8 mouse cellular contexts compared by ENCODE assay signal in the genomic region with DNA sequence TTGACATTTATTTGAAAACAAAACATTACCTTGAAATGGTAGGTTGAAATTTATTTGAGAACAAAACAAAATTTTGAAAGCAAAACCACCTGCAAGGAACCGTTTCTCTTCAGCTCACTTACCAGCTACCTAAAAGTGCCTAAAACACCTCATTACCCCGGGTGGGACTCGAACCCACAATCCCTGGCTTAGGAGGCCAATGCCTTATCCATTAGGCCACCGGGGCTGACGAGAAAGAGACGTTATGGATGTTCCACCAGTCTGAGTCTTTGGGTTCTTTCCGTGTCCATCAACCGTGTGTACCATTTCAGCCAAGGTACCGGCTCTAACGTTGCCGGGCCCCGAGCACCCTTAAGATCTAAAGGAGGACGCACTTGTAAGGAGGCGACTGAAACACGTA. TPM values are rescaled to one million over a fixed set of nuclear protein-coding genes. Genes with fewer than 3 reads are reported as not detected.
DNase-seq lines count a peak whose midpoint lies in the region; ATAC-seq and TF ChIP-seq lines count a peak whose summit lies in the region.

No protein-coding gene starts in this region.

- no peaks in the 10 kb centered on the region for H3K36me3 ChIP-seq in lung, embryonic 15.5 days
- H3K36me3 ChIP-seq in thymus, adult 2 months (ENCODE audit: control insufficient read depth, insufficient read depth, low read length) = no peaks in the 10 kb centered on the region

- H3K27ac ChIP-seq in lung, embryonic 15.5 days = no peak overlapping the region
- H3K27ac ChIP-seq in olfactory bulb, adult 2 months (ENCODE audit: insufficient read depth, low read depth, low read length) = no peak overlapping the region
- no peak overlapping the region for H3K27ac ChIP-seq in thymus, adult 2 months (ENCODE audit: control insufficient read depth, insufficient read depth, low read length)

- H3K9ac ChIP-seq in lung, embryonic 15.5 days = no peak overlapping the region

- TF ChIP-seq POLR2A in olfactory bulb, adult 2 months (IDR thresholded peaks at IDR 0.05; ENCODE audit: insufficient read depth, low read depth, low read length) = no peak
- TF ChIP-seq POLR2A in thymus, adult 2 months (IDR thresholded peaks at IDR 0.05; ENCODE audit: control insufficient read depth, extremely low read depth, insufficient read depth, low read length, poor library complexity) = no peak

- TF ChIP-seq CTCF in olfactory bulb, adult 2 months (IDR thresholded peaks at IDR 0.05; ENCODE audit: insufficient read depth, low read depth, low read length) = no peak
- no peak for TF ChIP-seq CTCF in thymus, adult 2 months (IDR thresholded peaks at IDR 0.05; ENCODE audit: borderline replicate concordance, control insufficient read depth, extremely low read depth, insufficient read depth, low read length, poor library complexity)

- DNase-seq in MN1 (ENCODE audit: low spot score) = peak; percentile 96
- DNase-seq in cerebellum, adult 8-10 months = peak; percentile 89
- DNase-seq in forelimb bud, embryonic 11.5 days (ENCODE audit: low read depth, low spot score) = peak; percentile 91
- peak; percentile 82 for DNase-seq in layer of hippocampus, adult 9-10 months (ENCODE audit: low spot score)
- DNase-seq in thymus, adult 2 months = peak; percentile 82

- peak overlapping the region; percentile 62 for H3K4me3 ChIP-seq in lung, embryonic 15.5 days
- H3K4me3 ChIP-seq in olfactory bulb, adult 2 months (ENCODE audit: insufficient read depth, low read depth, low read length) = peak overlapping the region; percentile 50
- H3K4me3 ChIP-seq in thymus, adult 2 months (ENCODE audit: control insufficient read depth, insufficient read depth, low read length) = peak overlapping the region; percentile 32

- H3K4me1 ChIP-seq in lung, embryonic 15.5 days = peaks cover 15% of the 10 kb centered on the region
- H3K4me1 ChIP-seq in olfactory bulb, adult 2 months (ENCODE audit: control insufficient read depth, insufficient read depth, low read length) = peaks cover 3% of the 10 kb centered on the region; the same call in 1 of the 2 replicates
- peaks cover 16% of the 10 kb centered on the region for H3K4me1 ChIP-seq in thymus, adult 2 months (replicated peaks; ENCODE audit: control insufficient read depth, insufficient read depth, low read length)

- H3K4me2 ChIP-seq in lung, embryonic 15.5 days = peak overlapping the region; percentile 82

- no peaks in the 10 kb centered on the region for H3K9me3 ChIP-seq in lung, embryonic 15.5 days

- H3K27me3 ChIP-seq in lung, embryonic 15.5 days = no peaks in the 10 kb centered on the region
- no peaks in the 10 kb centered on the region for H3K27me3 ChIP-seq in thymus, adult 2 months (ENCODE audit: control insufficient read depth, insufficient read depth, low read length)

- ATAC-seq in hematopoietic stem cell, adult 5-6 weeks (replicated peaks in 1 of 2; ENCODE audit: insufficient read depth in 1 of 2, low FRiP score in 2 of 2, low TSS enrichment in 1 of 2, low read depth in 1 of 2, poor library complexity in 2 of 2, severe bottlenecking in 2 of 2) = peak; percentile 9 to 14; a peak in 3 of 4 replicates
- 0 out of 2 replicates have a peak, but pooled peaks have one; percentile 9 for ATAC-seq in lung, embryonic 15.5 days (ENCODE audit: borderline replicate concordance, extremely low read depth, low FRiP score, low TSS enrichment)

- WGBS in lung, embryonic 15.5 days = under 1% methylated on average over 15 of the region's 15 CpGs
- WGBS in olfactory bulb, adult 2 months = 2% methylated on average over 15 of the region's 15 CpGs
- WGBS in thymus, adult 2 months = under 1% methylated on average over 15 of the region's 15 CpGs

RNA-seq across cellular contexts. Expression of gene Zfp213, which starts 15.4 kb away (rescaled TPM):
- total RNA-seq in hematopoietic stem cell, adult 5-6 weeks (2017) = 6.4 and 11.4 TPM in 2 replicates
- 20.9 and 21.5 TPM in 2 replicates for polyA plus RNA-seq in lung, embryonic 15.5 days (2015; fragmentation: Nextera tagmentation; extraction: Ambion mirVana)
- polyA plus RNA-seq in olfactory bulb, adult 2 months (2012; ENCODE audit: insufficient read depth, insufficient read length, low replicate concordance, missing spikeins) = not detected in 2 replicates
- polyA plus RNA-seq in thymus, adult 2 months (2012; rRNA removed) = 23.5 and 24.4 TPM in 2 replicates

RNA-seq across cellular contexts. Expression of gene Zfp13, which starts 50.7 kb away (rescaled TPM):
- total RNA-seq in hematopoietic stem cell, adult 5-6 weeks (2017) = 0.25 TPM in 1 of 2 replicates, not detected in the other
- 15.0 and 15.3 TPM in 2 replicates for polyA plus RNA-seq in lung, embryonic 15.5 days (2015; fragmentation: Nextera tagmentation; extraction: Ambion mirVana)
- not detected in 2 replicates for polyA plus RNA-seq in olfactory bulb, adult 2 months (2012; ENCODE audit: insufficient read depth, insufficient read length, low replicate concordance, missing spikeins)
- 2.5 and 3.0 TPM in 2 replicates for polyA plus RNA-seq in thymus, adult 2 months (2012; rRNA removed)

RNA-seq across cellular contexts. Expression of gene Zscan10, which starts 52.0 kb away (rescaled TPM):
- total RNA-seq in hematopoietic stem cell, adult 5-6 weeks (2017) = not detected in 2 replicates
- 0.18 and 0.40 TPM in 2 replicates for polyA plus RNA-seq in lung, embryonic 15.5 days (2015; fragmentation: Nextera tagmentation; extraction: Ambion mirVana)
- polyA plus RNA-seq in olfactory bulb, adult 2 months (2012; ENCODE audit: insufficient read depth, insufficient read length, low replicate concordance, missing spikeins) = not detected in 2 replicates
- polyA plus RNA-seq in thymus, adult 2 months (2012; rRNA removed) = 0.18 and 0.20 TPM in 2 replicates

Comparison
In these comparisons a context has a peak if more than half of its experiments do, and no peak if none do; other contexts are left out.
1. RNA of gene Zfp213, which starts 15.4 kb away (polyA plus RNA-seq): 23.5 to 24.4 TPM in thymus, adult 2 months and 20.9 to 21.5 TPM in lung, embryonic 15.5 days; not detected in olfactory bulb, adult 2 months; every median in the first group is over 10 times any median in the second.
2. Peak in every context shown above with its lines, with median percentiles within 50 percentile points of each other: DNase-seq and H3K4me3 ChIP-seq.